Comparison of ENCODE assay signal across 8 mouse cellular contexts in genomic region chr2:31442480-31443160, GRCm38 (mm10). TPM values are rescaled to one million over a fixed set of nuclear protein-coding genes. Genes with fewer than 3 reads are reported as not detected.
DNase-seq lines count a peak whose midpoint lies in the region; ATAC-seq and TF ChIP-seq lines count a peak whose summit lies in the region.

No protein-coding gene starts in this region.

- H3K36me3 ChIP-seq in embryonic facial prominence, embryonic 13.5 days, result no peaks in the 10 kb centered on the region
- H3K36me3 ChIP-seq in embryonic facial prominence, embryonic 10.5 days (replicated peaks), result no peaks in the 10 kb centered on the region

- H3K27me3 ChIP-seq in embryonic facial prominence, embryonic 13.5 days, result no peaks in the 10 kb centered on the region
- H3K27me3 ChIP-seq in embryonic facial prominence, embryonic 10.5 days (replicated peaks; ENCODE audit: low read depth, poor library complexity, severe bottlenecking), result no peaks in the 10 kb centered on the region

- H3K9ac ChIP-seq in embryonic facial prominence, embryonic 13.5 days, result peak overlapping the region; percentile 21; the same call in 1 of the 2 replicates

- ATAC-seq in embryonic facial prominence, embryonic 13.5 days (ENCODE audit: insufficient number of reproducible peaks, insufficient read depth, low FRiP score, low TSS enrichment, low read depth), result no peak
- ATAC-seq in activated CD4-positive, CD25-positive, alpha-beta regulatory T cell, adult 4 months, result no peak

- no peaks in the 10 kb centered on the region for H3K9me3 ChIP-seq in embryonic facial prominence, embryonic 13.5 days
- no peaks in the 10 kb centered on the region for H3K9me3 ChIP-seq in embryonic facial prominence, embryonic 10.5 days

- H3K4me1 ChIP-seq in embryonic facial prominence, embryonic 13.5 days, result peaks cover 24% of the 10 kb centered on the region
- H3K4me1 ChIP-seq in embryonic facial prominence, embryonic 10.5 days, result peaks cover 43% of the 10 kb centered on the region

- no peak for TF ChIP-seq CTCF in layer of hippocampus, adult 2 months (conservative IDR thresholded peaks at IDR 0.05)

- H3K4me2 ChIP-seq in embryonic facial prominence, embryonic 13.5 days, result no peak overlapping the region

- 38% methylated on average over 11 of the region's 11 CpGs for WGBS in embryonic facial prominence, embryonic 13.5 days
- WGBS in embryonic facial prominence, embryonic 10.5 days, result 58% methylated on average over 11 of the region's 11 CpGs

- H3K4me3 ChIP-seq in embryonic facial prominence, embryonic 13.5 days, result no peak overlapping the region
- no peak overlapping the region for H3K4me3 ChIP-seq in embryonic facial prominence, embryonic 10.5 days
- no peak overlapping the region for H3K4me3 ChIP-seq in layer of hippocampus, adult 2 months

- H3K27ac ChIP-seq in embryonic facial prominence, embryonic 13.5 days, result peak overlapping the region; percentile 22; the same call in 1 of the 2 replicates
- H3K27ac ChIP-seq in embryonic facial prominence, embryonic 10.5 days (replicated peaks), result no peak overlapping the region
- peak overlapping the region; percentile 75 for H3K27ac ChIP-seq in layer of hippocampus, adult 2 months

- DNase-seq in embryonic facial prominence, embryonic 10.5 days (ENCODE audit: low spot score), result no peak
- DNase-seq in urinary bladder, postnatal 36 days (ENCODE audit: low spot score in 2 of 2), result peak; percentile 16 to 17
- DNase-seq in urinary bladder, postnatal 4 days (ENCODE audit: low spot score in 2 of 2), result no peak
- peak; percentile 64 to 76 for DNase-seq in layer of hippocampus, adult 2 months (ENCODE audit: low spot score in 2 of 2)
- peak; percentile 59 for DNase-seq in telencephalon, adult 2 months (ENCODE audit: low read depth, low spot score)
- no peak for DNase-seq in natural killer cell, adult 2 months (ENCODE audit: low spot score in 2 of 2)

RNA-seq across cellular contexts. Expression of gene Ass1, which starts 27.4 kb away (rescaled TPM):
- 14.1 and 15.3 TPM in 2 replicates for polyA plus RNA-seq in embryonic facial prominence, embryonic 13.5 days (2015; fragmentation: Nextera tagmentation; extraction: Ambion mirVana)
- 13.0 and 16.1 TPM in 2 replicates for polyA plus RNA-seq in embryonic facial prominence, embryonic 10.5 days (2016; fragmentation: Nextera tagmentation; extraction: Ambion mirVana)
- total RNA-seq in layer of hippocampus, adult 2 months (2021), result 10 to 100 TPM; 27.5 to 27.7 TPM
- polyA plus RNA-seq in activated CD4-positive, CD25-positive, alpha-beta regulatory T cell, adult 4 months (2017; shearing (Covaris generic)), result 100 to 1,000 TPM; 445 to 470 TPM

Comparison
In these comparisons a context has a peak if more than half of its experiments do, and no peak if none do; other contexts are left out.
1. DNase-seq: peak in urinary bladder, postnatal 36 days (2 of 2), layer of hippocampus, adult 2 months (2 of 2) and telencephalon, adult 2 months (single experiment); none in embryonic facial prominence, embryonic 10.5 days (single experiment), urinary bladder, postnatal 4 days (0 of 2) and natural killer cell, adult 2 months (0 of 2).
2. RNA of gene Ass1, which starts 27.4 kb away (polyA plus RNA-seq): 445 to 470 TPM in activated CD4-positive, CD25-positive, alpha-beta regulatory T cell, adult 4 months; 13.0 to 16.1 TPM in embryonic facial prominence, embryonic 10.5 days and 14.1 to 15.3 TPM in embryonic facial prominence, embryonic 13.5 days; every median in the first group is over 10 times any median in the second.